Mouse (Mus musculus) olfactory bulb, adult 2 months (tissue): ENCODE data around the gene Frmpd4. TPM values are rescaled to one million over a fixed set of nuclear protein-coding genes. Genes with fewer than 3 reads are reported as not detected.

ENCODE experiments used
- H3K27ac ChIP-seq: fragments of 200-500 bp; 2 replicates; pipeline ENCODE4 v1.5.1; 2012; ENCODE audit warnings: low read depth, low read length; ENCODE audit not compliant: insufficient read depth
- H3K4me1 ChIP-seq: fragments of 200-500 bp; 2 replicates; pipeline ENCODE4 v1.6.1; 2012; ENCODE audit warnings: low read length; ENCODE audit not compliant: control insufficient read depth, insufficient read depth
- H3K4me3 ChIP-seq: fragments of 200-500 bp; 2 replicates; pipeline ENCODE4 v1.5.1; 2012; ENCODE audit warnings: mild to moderate bottlenecking, low read depth, low read length, moderate library complexity; ENCODE audit not compliant: insufficient read depth
- CTCF ChIP-seq: fragments of 200-500 bp; IDR thresholded peaks from 2 replicates; pipeline ENCODE4 v1.5.1; 2012; ENCODE audit warnings: low read depth, mild to moderate bottlenecking, low read length, moderate library complexity; ENCODE audit not compliant: insufficient read depth
- POLR2A ChIP-seq: fragments of 200-500 bp; IDR thresholded peaks from 2 replicates; pipeline ENCODE4 v1.6.1; 2012; ENCODE audit warnings: mild to moderate bottlenecking, low read depth, low read length, moderate library complexity; ENCODE audit not compliant: insufficient read depth
- WGBS: fragments of 180-500 bp; shearing (Covaris S2); methylation state at CpG from one replicate; pipeline ENCODE4 v1.1.7; 2018; 5-methylcytosine and 5-hydroxymethylcytosine counted together
- polyA plus RNA-seq: library from polyadenylated mRNA; stranded (reverse); fragments of >200 nt; gene quantifications from 2 replicates; pipeline ENCODE4 v1.2.4, GENCODE M21; 2012; ENCODE audit warnings: low replicate concordance; ENCODE audit not compliant: missing spikeins, insufficient read depth, insufficient read length

Frmpd4 gene
- polyA plus RNA-seq, 1 experiment, result not detected

DNA sequence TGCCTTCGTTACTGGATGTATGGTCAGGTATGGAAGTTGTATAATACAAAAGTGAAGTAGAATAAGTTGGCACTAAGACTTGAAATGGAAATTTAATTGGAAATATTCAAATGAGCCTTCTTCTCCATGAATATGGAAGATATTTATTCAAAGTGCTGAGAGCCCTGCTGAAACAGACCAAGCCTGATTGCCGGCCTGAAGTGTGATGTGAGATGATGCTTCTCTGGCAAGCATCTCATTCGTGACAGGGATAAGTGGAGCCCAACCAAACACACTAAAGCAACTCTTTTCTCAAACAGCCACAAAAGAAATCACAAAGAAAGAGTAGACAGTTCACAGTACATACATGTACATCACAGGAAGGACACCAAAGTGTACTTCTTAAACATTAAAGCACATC is 559.2 kb downstream of the Frmpd4 start:
- TF ChIP-seq CTCF, result no peak
- TF ChIP-seq POLR2A, result no peak
- Histone ChIP-seq H3K4me1 (no peaks in the 10 kb centered on the region), H3K27ac (no peak overlapping the region), H3K4me3 (no peak overlapping the region)
- WGBS, result 62% methylated on average over 3 of the region's 3 CpGs

DNA sequence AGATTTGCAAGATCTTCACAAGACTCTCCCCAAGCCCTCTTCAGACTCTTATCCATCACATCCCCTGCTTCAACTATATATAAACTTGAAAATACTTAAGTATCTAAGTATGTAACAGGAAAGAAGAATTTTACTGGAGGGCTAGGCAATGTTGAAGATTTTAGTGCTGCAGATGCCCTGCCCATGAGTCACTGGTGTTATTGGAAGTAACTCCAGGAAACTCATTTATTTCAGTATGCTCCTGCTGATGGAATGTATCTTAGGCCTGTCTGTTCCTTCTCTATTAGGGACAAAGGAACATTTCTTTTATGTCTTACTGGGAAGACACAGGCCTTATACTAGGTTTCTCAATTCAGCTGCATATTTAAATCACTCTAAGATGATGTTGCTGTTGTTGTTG is 592.2 kb downstream of the Frmpd4 start:
- no peaks in the 10 kb centered on the region for H3K4me1 ChIP-seq
- H3K4me3 ChIP-seq, result no peak overlapping the region
- no peak overlapping the region for H3K27ac ChIP-seq
- TF ChIP-seq POLR2A (no peak), CTCF (no peak)

DNA sequence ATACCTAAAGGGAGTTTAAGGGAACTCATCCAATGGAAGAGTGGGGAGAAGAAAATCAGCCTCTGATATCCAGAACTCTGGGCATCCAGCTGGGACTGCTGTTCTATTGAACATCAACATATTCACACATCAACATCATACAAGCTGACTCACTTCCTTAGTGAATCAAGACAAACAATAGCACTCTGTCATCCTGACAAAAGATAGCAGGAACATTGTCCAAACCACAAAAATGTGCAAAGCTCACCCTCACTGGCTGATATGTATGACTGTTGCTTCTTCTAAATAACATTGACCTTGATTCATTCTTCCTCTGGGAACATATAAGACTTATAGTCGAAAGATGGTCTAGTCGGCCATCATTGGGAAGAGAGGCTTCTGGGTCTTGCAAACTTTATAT is 625.8 kb downstream of the Frmpd4 start:
- TF ChIP-seq POLR2A (no peak), CTCF (no peak)
- 91% methylated on average over 2 of the region's 2 CpGs for WGBS
- Histone ChIP-seq H3K27ac (no peak overlapping the region), H3K4me3 (no peak overlapping the region), H3K4me1 (no peaks in the 10 kb centered on the region)

DNA sequence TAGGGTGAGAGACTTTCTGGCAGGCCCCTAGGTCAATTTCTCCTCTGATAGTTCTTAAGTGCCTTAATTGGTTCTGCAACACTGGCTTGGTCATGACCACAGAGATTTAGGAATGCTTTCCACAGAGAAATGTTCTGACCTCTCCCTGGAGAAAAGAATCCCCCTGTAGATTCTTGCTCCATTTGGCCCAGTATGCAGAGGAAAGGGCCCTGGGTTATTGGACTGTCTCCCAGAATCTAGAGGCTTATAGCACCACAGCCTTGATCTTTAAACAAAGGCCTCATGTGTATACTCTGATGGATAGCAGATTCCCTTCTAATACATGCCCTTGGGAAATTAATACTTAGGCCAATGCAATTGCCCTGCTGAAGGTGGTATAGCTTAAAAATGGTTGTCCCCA is 667.5 kb downstream of the Frmpd4 start:
- H3K4me1 ChIP-seq, result no peaks in the 10 kb centered on the region
- no peak overlapping the region for H3K27ac ChIP-seq
- H3K4me3 ChIP-seq, result no peak overlapping the region
- TF ChIP-seq POLR2A, result no peak
- no peak for TF ChIP-seq CTCF

DNA sequence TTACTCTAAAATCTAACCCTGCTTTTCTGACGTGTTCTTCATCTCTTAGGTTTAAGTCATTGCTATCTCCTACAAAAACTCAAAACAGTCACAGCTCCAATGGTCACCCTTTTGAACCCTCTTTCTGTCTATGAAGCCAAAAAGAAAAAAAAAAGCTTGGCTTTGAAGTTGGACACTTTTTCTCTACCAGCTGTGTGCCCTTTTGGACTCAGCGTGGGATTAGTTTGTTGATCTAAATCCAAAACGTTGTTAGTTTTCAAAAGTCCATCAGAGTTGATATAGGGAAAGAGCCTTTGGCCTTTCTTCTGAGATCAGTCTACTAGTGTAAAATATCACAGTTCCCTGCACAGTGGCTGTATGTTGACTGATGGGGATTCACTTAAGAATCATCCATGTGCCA is 676.0 kb downstream of the Frmpd4 start:
- no peaks in the 10 kb centered on the region for H3K4me1 ChIP-seq
- 76% methylated on average over 3 of the region's 3 CpGs for WGBS
- H3K4me3 ChIP-seq, result no peak overlapping the region
- H3K27ac ChIP-seq, result no peak overlapping the region
- TF ChIP-seq CTCF, result no peak
- TF ChIP-seq POLR2A, result no peak

DNA sequence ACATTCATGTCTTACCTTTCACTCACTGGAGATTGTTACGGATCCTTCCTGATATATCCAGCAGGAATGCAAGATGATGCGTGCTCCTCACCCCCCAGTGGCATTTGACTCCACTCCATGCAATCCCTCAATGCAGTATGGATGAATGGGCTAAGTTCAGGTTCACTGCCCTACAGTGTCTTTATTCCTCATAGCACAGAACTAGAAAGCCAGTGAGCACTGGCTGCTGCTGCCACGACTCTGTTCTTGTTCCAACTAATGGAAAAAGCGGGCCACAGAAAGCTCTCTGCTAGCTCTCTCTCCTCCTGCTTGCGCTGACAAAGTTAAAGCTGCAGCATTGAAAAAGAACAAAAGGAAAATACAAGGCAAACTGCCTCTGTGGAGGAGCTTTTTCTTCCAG is 722.2 kb downstream of the Frmpd4 start:
- WGBS, result 43% methylated on average over 5 of the region's 5 CpGs
- no peak for TF ChIP-seq POLR2A
- no peak for TF ChIP-seq CTCF
- H3K4me3 ChIP-seq, result no peak overlapping the region

DNA sequence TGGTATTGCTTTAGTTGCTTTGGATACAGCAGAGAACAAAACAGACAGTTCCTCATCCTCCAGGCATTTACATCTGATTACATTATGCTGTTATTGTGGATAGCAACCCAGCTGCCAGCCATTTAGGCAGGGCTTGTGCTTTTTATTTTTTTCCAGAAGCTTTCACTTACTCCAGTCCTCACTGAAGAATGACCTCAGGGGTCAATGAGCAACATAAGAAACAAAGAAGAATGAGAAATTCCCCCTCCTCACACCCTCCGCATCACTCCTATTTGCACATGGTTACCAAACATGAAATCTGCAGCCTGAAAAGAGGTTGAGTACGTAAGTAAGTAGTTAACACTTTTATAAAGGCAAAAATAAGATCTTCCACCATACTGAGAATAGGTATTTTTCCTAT is 744.5 kb downstream of the Frmpd4 start:
- Histone ChIP-seq H3K4me1 (no peaks in the 10 kb centered on the region), H3K4me3 (no peak overlapping the region), H3K27ac (no peak overlapping the region)
- 76% methylated on average over 2 of the region's 2 CpGs for WGBS
- no peak for TF ChIP-seq CTCF
- no peak for TF ChIP-seq POLR2A

More for the DNA sequence above, 722.2 kb downstream of the Frmpd4 start:
- Histone ChIP-seq H3K27ac (no peak overlapping the region; the same call in 1 of the 2 replicates), H3K4me1 (no peaks in the 10 kb centered on the region; the same call in 1 of the 2 replicates)

DNA sequence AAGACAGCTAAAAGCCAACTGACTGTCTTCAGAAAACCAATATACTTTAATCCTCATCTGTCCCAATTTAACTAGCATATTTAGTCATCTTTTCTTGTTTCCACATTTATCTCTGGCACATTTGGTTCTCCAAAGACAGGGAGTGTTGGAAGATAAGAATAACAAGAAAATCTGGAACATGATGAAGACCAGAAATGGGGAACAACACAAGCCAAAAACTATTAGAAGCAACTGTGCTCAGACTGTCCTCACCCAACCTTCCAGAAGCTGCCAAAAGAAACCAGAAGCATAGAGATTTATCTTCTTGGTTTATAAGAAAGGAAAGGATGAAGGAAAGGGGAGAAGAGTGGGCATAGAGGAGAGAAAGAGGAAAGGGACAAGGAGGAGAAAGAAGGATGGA is 748.6 kb downstream of the Frmpd4 start:
- Histone ChIP-seq H3K27ac (no peak overlapping the region), H3K4me3 (no peak overlapping the region), H3K4me1 (no peaks in the 10 kb centered on the region)
- TF ChIP-seq POLR2A (no peak), CTCF (no peak)

DNA sequence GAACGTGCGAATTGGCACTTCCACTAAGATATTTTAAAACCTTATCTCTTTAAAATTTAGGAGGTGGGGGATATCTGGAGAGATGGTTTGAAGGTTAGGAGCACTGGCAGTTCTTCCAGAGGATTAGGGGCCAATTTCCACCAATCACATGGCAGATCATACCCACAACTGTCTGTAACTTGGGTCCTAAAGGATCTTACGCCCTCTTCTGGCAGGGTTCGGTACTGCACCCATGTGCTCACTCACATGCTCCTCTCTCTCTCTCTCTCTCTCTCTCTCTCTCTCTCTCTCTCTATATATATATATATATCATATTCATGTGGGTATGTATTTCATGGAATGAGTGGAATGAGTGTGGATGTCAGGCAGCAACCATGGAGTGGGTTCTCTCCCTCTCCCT is 759.7 kb downstream of the Frmpd4 start:
- Histone ChIP-seq H3K4me3 (no peak overlapping the region), H3K27ac (no peak overlapping the region), H3K4me1 (no peaks in the 10 kb centered on the region)
- WGBS, result 50% methylated on average over 4 of the region's 4 CpGs
- TF ChIP-seq POLR2A (no peak), CTCF (no peak)

DNA sequence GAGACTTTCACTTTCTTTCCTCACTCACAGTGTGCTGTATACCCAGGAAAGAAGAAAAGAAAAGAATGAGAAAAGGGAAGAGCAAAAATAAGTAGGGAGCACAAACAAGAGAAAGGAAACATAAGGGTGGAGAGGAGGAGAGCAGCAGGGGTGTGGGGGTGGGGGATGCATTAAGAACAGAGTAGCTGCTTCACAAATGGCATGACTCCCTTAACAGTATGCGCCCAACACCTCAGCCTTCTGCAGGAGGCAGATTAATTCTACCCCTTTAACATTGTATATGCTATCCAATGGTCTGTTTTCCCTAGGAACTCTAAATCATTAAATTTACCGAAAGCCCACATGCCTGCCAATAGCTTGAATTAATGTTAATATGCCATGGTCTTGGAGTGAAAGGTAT is 766.9 kb downstream of the Frmpd4 start:
- Histone ChIP-seq H3K27ac (no peak overlapping the region), H3K4me1 (no peaks in the 10 kb centered on the region), H3K4me3 (no peak overlapping the region)
- TF ChIP-seq POLR2A (no peak), CTCF (no peak)
- 65% methylated on average over 2 of the region's 2 CpGs for WGBS

DNA sequence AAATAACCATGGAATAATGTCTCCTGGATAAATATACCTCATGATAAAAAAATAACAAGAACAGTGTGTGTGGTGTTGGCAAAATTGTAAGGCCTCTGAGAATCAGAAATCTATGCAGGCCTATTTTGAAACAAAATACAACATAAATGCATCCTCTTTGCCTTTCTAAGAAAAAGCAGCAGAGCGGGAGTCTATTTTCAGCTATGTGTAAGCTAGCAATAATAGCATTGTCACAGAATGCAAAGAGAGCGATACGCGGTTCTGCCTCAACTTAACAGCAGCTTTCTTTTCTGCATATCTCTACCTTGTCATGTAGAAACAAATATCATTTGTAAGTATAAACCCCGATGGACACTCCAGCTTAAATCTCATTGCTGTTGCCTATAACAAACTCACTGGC is 768.5 kb downstream of the Frmpd4 start:
- WGBS, result 62% methylated on average over 5 of the region's 5 CpGs
- H3K4me1 ChIP-seq, result no peaks in the 10 kb centered on the region
- no peak overlapping the region for H3K27ac ChIP-seq
- no peak overlapping the region for H3K4me3 ChIP-seq
- TF ChIP-seq POLR2A, result no peak
- no peak for TF ChIP-seq CTCF
